Mouse (Mus musculus) B cell, adult 2 months (primary cell): ENCODE measurements around the gene Akap13.

Experiments used
- DNase-seq, 2 experiments: peaks; one replicate each; pipeline ENCODE4 v3.0.0; 2022

The Akap13 gene

DNA sequence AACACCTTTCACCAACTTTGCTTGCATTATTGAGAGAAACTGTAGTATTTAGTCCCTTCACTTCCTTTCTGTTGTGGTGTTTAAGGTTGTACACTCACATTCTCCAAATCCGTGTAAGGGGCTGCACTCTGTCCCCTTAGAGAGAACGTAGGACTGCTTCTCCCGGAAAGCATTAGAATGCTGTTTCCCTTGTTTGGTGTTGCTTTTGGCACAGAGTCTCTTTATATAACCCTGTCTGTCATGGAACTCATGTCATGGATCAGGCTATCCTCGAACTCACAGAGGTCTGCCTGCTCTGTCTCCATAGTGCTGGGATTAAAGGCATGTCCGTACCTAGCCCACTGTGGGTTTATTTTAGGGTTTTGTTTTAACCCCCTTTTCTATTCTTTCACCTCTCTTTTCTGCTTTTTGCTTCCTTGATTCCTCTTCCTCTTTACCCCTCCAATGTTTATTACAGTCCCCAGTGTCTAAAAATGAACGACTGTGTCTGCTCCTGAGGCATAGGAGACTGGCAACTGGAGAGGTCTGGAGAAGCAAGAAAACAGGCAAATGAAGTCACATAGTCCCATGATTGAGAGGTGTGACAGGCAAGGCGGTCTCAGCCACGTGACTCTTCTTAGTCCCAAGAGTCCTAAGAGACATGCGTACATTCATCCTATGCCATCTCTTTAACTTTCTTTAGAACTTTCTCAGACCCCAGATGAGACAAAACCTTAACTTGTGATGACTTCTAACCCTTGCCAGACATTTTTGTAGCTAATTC lies 186.3 kb downstream of the Akap13 start:
- peak; percentile 50 to 53 for DNase-seq

DNA sequence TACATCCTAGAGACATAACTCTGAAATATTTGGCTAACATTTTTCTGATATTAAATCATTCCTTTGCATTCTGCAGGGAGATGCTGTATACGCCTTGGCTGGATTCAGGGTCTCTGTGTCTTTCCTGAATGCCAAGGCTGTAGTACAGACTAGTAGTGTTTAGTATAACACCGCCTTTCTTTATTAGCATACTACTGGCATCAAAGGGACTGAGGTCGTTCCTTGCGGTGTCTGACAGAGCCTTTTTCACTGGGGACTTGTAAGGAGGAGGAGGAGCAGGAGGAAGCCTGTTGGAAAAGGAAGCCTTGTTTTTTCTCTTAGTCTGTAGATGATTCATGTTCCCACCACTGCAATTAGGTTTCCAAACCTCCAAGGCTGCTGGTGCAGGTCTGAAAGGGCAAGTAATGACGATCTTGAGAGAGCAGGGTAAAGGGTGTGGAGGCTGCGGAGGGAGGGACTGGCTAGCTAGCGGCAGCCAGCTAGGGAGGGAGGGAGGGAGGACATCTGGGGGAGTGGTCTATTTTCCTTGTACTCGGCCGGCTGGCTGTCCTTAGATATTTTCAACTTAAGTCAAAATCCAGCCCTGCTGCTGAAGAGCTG lies 186.9 kb downstream of the Akap13 start:
- DNase-seq: no peak

DNA sequence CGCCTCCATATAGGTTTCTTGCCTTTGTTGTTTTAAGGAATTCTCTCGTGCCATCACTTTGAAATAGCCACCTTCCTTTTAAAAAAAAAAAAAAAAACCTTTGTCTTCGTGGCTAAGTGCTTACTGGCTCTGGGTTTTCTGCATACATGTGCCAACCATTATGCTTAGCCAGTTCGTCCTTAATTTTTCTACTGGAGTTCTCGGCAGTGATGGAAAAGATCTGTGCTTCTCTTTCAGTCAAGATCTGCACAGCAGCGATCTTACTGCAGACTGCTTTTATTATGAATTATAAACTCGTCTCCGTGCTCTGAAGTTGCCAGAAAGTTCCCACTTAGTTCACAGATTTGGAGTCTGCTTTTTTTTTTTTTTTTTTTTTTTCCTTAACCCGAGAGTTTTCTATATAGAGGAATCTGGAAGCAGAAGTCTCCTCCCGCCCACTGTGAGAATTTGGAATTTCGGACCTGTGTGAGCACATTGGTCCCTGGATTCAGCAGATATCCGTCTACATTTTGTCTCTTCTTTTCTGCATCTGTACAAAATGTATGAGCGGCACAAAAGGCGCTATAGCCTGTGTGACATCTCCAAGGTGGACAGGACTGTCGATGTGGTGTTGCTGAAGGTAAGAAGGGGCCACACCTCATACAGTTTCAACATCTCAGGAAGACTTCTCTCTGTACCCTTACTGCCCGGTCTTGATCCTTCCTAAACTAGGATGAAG lies 187.7 kb downstream of the Akap13 start:
- DNase-seq: no peak

DNA sequence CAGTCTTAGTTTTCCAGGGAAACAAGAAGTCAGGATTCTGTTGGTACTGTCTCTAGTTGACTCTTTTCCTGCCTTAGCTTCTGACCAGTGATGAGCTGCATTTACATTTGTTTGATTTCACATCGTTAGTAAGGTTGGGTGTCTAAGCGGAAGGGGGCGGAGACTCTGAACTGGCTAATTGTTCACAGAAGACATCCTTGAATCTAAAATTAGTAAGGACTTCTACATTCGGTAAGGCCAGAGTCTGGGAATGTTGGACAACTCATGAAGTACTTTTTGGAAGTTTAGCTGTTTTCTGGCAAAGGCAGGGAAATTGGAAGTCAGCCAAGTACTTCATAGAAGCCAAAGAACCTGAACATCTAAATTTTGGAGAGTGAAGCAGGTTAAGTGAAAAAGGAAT lies 188.7 kb downstream of the Akap13 start:
- DNase-seq: no peak

DNA sequence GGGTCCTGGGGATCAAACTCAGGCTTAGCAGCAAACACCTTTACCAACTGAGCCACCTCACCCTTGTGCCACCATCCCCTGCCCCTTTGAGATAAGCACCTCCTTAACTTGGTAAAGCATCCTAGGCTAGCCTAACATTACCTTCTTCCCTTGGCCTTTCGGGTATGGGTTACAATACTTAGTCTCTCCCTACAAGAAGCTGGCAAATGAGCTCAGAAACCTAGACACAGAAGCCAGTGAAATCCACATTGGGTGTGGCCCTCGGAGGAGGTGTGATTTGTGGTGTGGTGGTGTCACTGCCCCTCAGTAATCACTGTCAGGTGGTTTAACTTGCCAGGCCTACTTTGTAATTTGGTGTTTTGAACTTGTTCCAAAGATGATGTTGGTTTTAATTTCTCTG lies 189.3 kb downstream of the Akap13 start:
- DNase-seq: peak in 1 of 2 experiments; percentile 22

DNA sequence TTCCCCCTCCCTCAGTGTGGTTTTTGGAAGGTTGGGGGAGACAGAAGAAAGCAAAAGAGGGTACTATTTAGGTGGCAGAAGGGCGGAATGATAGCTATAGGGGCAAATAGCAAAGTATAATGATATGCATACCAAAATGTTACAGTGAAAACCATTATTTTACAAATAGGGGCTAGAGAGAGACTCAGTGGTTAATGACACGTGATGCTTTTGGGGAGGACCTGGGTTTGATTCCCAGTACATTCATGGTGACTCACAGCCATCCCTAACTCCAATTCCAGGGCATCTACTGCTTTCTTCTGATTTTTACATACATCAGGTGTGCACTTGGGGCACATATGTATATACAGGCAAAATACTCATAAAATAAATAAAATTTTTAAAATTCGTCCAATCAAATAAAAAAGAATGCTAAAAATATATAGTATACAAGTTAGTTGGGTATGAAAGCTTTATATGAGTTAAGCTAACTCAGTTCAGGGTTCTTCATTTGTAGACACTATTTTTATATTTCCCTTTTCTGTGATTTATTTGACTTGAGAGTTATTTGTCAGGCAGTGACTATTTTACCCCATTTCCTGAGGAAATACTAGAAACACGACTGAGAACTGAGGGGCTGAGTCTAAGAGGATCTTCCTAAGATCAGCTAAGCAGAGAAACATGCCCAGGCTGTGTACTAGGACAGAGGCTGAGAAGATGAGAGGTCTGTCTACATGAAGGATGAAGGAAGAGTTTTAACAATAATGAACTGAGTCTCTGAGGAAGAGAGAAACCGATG lies 190.0 kb downstream of the Akap13 start:
- DNase-seq: peak in 1 of 2 experiments; percentile 36

DNA sequence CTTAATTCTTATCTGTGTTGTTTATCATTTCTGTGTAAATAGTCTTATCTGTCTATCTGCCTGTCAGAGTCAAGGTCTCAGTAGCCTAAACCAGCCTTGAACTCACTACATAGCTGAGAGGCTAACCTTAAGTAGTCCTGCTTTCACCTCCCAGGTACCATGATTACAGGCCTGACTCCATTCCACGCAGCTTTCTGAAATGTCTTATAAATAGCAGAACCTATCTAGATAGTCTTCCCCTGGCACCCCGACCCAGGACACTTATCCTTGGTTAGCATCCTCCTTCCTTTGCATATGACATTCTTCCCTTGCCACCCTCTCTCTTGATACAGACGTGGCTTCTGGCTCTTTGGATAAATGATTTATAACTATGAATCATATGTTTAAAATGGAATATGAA lies 192.7 kb downstream of the Akap13 start:
- DNase-seq: no peak

DNA sequence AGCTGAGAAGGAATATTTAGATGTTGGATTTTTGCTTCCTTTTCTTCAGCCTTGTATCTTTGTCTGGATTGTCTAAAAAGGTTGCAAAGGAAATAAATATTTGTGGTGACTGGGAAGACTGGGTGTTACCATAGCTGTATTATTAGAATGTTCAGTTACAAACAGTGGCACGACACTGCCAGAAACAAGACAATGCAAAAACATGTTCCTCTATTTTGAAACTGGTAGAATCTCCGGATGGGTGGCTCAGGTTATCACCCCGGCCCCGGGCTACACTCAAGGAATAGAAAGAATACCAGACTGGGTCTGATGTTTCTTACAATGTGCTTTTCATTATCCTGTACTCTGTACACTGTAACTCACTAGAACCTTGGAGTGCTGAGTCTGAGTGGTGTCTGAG lies 193.6 kb downstream of the Akap13 start:
- peak; percentile 56 to 61 for DNase-seq

DNA sequence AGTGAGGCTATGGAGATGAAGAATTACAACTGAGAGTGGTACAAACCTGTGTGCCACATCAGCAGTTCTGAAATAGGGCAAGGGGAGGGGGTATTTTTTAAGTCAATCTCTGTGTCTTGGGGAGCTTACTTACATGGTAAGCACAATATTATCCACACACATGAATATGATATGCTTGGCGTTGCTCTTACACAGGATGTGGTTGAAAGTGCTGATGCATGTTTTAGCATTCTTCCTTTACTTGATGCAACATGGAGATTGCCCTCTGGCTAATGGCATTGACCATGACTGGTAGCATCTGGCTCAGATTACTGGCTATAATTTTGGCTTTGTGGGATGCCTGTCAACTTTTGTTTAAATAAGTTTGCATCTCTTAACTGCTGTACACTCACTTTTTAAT lies 194.6 kb downstream of the Akap13 start:
- DNase-seq: peak in 1 of 2 experiments; percentile 17

DNA sequence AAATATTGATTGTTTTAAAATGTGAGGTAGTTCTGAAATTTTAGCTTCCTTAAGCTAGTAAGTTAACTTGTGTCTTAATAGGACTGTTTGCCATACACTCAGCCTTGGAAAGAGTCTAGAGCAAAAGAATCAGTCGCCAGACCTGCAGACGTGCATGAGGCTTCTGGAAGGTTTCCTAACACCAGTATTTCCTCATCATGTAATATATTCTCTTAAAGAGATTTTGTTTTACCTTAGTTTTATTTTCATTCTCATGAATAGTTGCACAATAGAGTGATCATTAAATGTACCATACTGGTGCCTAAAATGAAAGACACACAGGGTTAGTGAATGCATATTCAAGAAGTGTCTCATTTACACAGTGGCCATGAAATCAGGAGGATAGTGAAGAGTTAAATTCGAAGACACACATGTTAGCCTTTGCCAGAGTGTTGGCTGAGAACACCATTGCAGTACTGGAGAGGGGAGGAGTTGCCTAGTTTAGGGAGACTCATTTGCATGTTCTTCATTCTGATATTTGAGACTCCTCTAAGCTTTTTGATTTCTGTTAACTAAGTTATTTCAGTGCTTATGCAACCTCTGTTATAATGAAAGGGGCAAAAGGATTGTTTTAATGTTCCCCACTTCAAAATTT lies 198.5 kb downstream of the Akap13 start:
- no peak for DNase-seq

DNA sequence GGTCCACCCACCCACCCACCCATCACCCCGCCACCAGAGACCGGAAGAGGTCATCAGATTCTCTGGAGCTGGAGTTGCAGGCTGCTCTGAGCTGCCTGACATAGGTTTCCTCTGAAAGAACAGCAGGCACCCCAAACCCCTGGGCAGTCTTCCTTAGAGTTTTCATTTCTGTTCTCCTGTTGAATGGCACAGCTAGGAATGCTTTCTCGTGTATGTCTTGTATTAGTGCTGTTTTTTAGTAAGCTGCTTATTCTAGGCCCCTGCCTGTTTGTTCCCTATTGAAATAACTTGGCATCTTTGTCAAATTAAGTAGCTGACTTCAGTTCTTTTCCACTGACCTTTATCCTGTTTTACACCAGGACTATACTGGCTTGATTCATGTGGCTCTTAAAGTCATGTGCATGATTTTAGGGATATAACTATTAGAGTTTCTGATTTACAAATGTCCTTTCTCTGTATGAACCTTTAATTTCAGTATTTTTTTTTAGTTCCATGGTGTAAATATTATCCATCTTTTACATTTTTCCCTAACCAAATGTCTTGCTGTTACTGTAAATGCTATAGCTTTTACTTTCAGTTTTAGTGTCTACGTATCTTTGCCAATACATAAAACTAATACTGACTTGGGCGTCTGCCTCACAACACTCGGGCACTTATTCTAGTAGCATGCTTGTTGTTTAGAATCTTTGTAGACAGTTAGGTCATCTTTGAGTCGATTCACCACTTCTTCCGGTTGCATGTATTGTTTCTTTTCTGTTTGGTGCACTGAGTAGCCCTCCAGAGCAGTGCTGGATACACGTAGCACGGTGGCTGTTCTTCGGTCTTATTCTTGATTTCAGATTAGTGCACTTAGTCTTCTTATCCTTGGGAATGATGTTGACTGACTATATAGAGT lies 200.1 kb downstream of the Akap13 start:
- peak; percentile 51 to 54 for DNase-seq

DNA sequence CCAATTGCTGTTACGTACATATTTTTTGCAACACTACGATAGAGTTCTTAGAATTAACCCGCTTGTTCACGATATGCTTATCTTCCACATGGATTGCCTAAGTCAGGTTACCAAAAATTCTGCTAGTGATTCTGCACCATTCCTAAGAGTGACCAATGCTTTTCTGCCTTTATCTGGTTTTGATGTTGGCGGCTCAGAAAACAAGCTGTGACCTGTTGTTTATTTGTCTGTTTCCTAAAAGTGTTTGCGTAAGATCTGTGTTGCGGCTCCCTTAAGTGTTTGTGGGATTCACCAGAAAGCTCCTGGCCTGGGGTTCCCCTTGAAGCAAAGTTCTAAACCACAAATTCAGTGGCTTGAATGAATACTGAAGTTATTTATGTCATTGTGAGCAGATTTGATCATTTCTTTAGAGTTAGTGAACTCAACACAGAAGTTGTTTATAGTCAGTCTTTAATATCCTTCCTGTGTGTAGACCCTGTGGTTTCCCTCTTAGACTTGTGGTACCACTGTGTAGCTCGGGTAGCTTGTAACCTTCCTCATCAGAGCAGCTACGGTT lies 201.0 kb downstream of the Akap13 start:
- DNase-seq: peak; percentile 60

DNA sequence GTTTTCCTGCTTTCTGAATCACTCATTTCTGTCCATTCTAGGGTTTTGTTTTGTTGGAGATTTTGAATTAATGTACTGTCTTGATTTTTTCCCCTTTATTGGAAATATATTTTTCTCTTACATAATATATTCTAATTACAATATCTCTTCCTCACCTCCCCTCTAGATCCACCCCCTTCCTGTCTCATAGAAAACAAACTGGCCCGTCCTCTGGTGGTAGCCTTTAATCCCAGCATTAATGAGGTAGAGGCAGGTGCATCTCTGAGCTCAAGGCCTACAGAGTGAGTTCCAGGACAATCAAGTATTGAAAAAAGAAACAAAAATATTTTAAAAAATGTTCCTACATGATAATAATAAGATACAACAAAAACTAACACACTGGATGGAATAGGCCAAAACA lies 201.6 kb downstream of the Akap13 start:
- peak in 1 of 2 experiments; percentile 26 for DNase-seq

DNA sequence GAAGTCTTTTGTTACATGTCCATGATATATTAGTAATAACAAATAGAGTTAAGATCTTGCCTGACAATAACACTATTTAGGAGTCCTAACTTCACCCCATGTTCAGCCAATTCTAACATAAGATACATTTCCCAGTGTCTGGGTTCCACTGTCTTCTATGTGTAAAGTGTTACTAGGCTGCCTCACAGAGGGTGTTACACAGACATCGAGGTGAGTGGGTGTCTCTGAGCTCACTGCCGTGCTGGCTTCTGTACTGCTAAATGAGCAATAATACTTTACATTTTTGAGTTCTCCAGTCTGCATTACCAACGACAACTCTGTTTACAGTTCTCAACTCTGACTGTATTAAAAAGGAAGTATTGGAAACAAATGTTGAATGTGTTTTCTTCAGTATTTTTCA lies 209.1 kb downstream of the Akap13 start:
- no peak for DNase-seq

DNA sequence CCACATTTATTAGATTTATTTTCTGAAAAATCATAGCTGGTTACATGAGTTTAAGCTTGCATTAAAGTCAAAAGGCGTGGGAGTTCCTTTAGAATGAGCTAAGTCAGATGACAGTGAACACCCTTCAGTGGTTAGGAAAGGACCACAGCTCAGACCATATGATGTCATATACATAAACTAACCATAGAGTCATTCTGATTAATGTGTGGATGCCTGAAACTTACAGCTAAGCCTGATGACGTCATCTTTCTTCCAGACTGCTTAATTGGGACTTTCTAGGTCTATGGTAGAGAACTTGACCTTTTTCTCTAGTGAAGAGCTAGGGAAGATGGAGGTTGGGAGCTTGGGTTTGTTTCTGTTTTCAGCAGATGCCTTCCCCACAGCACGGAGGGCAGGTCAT lies 211.6 kb downstream of the Akap13 start:
- DNase-seq: no peak

DNA sequence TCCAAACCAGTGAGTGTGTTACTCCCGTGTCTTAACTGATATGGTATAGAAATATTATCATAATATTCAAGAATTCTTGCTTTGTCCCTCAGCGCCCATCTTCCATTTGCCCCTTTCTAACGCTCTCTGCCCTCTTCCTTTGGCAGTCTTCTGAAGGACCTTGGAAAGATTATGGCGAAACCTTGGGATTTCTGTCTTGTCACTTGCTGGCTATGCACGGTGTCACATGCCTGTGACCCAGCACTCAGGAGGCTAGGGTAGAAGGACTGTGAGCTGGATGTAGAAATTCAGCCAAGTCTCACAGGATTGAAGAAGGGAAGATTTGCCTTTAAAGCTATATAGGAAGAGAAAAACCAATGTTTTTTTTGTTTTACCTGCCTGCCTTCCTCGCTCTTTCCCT lies 212.2 kb downstream of the Akap13 start:
- DNase-seq: no peak

DNA sequence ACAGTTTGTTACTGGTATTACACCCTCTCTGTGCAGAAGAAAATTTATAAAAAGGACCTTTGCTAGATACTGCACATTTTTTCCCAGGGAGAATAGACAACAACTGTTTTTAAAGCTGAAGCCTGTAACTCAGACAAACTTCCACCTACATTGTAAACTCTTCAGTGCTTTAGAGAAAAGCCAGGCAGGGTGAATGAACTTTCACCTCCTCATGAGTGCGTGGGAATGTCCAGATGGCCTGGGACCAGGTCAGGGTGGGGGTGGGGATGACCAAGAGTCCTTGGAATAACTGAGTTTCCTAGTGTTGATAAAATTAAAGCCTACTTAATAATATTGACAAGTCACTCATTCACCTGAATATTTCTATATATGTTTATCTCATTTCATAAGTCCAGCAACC lies 213.1 kb downstream of the Akap13 start:
- DNase-seq: no peak

DNA sequence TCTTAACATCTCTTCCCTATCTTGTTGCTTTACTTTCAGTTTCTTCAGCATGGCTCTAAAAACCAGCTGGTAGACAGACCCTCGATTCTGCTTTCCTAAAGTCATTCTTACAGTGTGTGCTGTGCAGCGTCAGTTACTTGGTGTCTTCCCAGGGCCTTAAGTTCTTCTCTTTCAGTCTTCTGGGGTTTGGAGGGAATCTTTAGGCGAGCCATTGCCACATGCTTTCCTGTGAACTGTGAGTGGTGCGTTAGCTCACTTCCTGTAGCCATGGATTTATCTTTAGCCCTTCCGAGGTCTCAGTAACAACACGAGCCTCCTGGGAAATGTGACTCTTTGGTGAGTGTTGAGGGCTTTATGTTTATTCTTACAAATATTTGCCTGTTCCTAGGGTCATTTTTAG lies 214.1 kb downstream of the Akap13 start:
- DNase-seq: peak; percentile 42 to 50

DNA sequence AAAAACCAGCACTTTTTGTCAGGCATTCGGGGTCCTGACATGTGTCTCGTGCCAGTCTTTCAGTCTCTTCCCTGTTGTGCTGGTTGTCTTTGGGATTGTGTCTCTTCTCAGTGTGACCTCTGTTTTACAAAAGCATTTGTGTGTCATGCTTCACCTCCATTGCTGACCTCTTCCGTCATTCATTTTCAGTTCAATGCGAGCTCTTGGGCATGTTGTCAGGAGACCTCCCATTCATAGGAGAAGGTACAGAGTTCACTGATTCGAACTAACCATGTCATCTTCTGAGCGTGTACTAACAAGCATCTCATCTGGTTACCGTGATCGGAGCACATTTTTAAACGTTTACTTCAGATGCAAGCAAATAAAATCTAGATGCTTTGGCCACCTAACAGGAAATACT lies 224.3 kb downstream of the Akap13 start:
- DNase-seq: no peak

DNA sequence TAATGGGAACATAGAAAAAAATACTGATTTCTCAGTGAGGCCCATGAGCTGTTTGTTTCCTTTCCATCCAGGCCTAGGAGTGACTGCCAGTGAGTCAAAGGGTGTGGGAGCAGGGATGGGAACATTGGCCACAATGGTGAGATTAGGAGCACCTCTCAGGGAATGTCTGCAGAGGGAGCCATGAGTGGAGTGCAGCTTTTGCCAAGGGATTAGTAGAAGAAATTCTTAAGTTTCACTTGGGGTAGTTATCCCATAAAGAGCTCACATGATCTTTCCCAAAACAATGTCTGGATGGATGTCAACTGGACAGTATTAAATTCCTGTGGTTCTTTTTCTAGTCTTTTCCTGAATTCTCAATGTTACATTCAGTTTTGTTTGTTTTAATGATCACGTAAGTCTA lies 227.6 kb downstream of the Akap13 start:
- DNase-seq: no peak

DNA sequence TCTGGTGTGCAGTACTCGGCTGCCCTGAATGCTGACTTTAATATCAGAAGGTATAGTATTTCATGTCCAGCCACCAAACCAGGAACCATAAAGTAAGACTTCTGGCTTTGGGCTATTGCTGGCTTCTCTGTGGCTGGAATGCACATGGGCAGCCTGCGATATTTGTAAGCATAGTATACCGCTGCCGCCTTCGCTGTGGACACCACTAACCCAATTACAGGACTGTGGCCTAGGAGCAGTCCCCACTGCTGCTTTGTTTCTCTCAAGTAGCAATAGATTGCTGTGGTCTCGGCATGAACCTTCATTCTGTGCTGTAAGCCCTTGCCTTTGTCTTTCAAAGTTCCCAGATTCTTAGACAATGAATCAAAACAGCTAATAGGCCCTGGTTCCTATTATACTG lies 228.1 kb downstream of the Akap13 start:
- DNase-seq: no peak
